Mouse (Mus musculus) layer of hippocampus, adult 8-10 months (tissue): ENCODE measurements at regions not wholly inside any gene's neighbourhood (a gene's known extent, or its start where the extent isn't known, plus 50 kb on each side); places are given as distances from the start of the nearest gene placed in this dataset.

ENCODE experiments used
- DNase-seq, 2 experiments: peaks; one replicate each; pipeline ENCODE4 v3.0.0; 2022; ENCODE audit warnings: low spot score in 2 of 2

DNA sequence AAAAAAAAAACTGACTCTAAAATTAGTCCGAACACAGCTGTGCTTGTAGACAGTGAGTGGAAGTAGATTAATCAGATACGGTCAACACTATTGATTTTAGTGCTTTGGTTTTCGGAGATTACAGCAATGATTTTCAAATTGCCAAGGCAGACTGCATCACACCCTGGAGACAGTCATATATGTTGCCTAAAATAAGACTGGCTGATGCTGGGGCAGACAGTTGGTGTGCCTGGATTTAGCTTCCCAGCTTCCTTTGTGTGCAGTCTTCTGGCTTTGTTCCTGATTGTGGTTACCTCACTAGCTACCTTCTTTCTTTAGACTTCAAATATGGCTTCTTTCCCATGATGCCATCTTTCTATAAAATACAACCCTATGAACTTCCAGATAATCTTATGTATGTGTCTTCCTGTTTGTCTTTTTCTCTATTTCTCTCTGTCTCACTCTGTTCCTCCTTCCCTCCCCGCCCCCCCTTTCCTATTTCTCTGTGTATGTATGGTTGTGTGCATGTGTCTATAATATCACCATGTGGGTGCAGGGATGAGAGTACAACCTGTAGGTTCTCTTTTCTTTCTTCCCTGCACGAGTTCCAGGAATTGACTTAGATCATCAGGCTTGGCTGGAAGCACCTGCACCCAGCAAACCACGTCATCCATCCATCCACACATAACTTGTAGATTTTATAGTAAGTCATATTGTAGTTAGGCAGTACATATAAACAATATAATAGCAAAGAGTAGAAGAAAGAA is 199.7 kb upstream of the Gm9008 start:
- peak; percentile 4 to 10 for DNase-seq

GRCm38 (mm10) chr6:76688831-76689230 is 191.2 kb upstream of the Gm9008 start:
- no peak for DNase-seq

DNA sequence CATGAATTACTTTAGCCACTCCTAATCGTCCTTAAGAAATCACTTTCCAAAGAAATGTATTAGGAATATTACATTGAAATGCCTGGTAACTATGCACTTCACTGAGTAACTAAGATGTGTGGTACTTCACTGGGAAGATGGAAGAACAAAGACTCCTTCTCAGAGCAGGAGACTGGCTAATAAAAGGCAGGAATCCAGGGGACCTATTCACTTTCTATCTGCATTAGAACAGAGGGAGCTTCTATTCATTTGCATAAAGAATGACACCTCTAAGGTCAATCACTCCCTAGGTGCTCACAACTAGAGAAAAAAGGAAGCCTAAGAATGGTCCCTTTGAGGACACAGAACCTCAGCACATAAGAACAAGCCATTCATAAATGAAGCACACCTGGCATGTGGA is 142.0 kb upstream of the Gm9008 start:
- DNase-seq = no peak

DNA sequence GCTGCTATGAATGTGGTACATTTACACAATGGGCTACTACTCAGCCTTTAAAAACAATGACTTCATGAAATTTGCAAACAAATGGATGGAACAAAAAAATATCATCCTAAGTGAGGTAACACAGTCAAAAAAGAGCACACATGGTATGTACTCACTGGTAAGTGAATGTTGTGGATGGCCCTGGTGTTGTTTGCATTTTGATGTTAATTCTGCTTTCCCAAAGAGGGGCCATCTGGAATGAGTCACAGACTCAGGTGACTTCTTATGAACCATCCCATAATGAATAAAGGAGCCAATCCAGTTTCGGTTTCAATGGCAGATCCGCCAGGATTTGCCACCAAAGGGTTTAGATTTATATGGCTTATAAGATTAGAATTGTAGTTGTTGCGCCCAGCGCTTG is 130.8 kb upstream of the Gm9008 start:
- no peak for DNase-seq

- no peak for DNase-seq
Measured at GRCm38 (mm10) chr6:76621499-76621898, 123.9 kb upstream of the Gm9008 start.

DNA sequence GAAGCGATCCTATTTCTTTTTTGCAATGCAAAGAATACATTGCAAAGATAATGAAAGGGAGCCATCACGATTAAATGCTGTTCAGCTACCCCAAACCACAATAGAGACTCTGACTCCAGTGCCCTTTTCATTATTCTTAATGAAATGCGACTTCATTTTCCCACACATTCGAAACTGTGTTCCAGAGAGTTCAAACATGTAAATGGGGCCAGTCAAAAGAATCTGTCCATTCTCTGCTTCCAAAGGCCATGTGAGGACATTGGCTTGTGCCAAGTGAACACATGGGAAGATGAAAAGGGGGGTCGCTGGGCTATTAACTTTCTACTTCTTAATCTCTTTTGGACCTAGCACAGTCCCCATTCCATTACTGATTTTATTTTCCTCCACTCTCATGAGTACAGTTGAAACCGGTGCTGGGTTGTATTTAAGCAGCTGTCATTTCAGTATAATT is 123.2 kb upstream of the Gm9008 start:
- no peak for DNase-seq
